Mouse (Mus musculus): ENCODE results near the gene Slc34a3. TPM values are rescaled to one million over a fixed set of nuclear protein-coding genes. Genes with fewer than 3 reads are reported as not detected.
"Not testable (repeated sequence)": the region's sequence is repeated elsewhere in the genome, so short reads cannot be mapped to it uniquely, and the experiment has no call there.

Slc34a3 gene
- total and polyA plus RNA-seq, 3 experiments, result not detected

- H3K27me3 ChIP-seq (replicated peaks); dilution Hi-C loops (cut with MboI; ENCODE audit: extremely low pct_ligation_motif_present, extremely low pct_unique_long_range_greater_than_20kb, low sequenced_read_pairs); H3K9me3 ChIP-seq (replicated peaks; ENCODE audit: low read length); H3K4me3 ChIP-seq (replicated peaks in 1 of 3; ENCODE audit: low read depth in 2 of 3, low read length in 2 of 3, poor library complexity in 1 of 3); in situ Hi-C loops (cut with MboI; ENCODE audit: low pct_ligation_motif_present, low pct_unique_long_range_greater_than_20kb, low sequenced_read_pairs); H3K27ac ChIP-seq (ENCODE audit: insufficient read depth, low read depth); DNase-seq (ENCODE audit: extremely low read depth): not testable (repeated sequence)
- Histone ChIP-seq H3K36me3 (replicated peaks in 1 of 2; ENCODE audit: control insufficient read depth in 1 of 2, insufficient read depth in 1 of 2, low read length in 1 of 2) (peaks cover 13 to 18% of the 10 kb centered on the region in 2 experiments), H3K4me2 (ENCODE audit: insufficient read depth, low read depth, poor library complexity, severe bottlenecking) (peak overlapping the region; percentile 58; the same call in 1 of the 2 replicates), H3K4me1 (ENCODE audit: control insufficient read depth in 1 of 2, insufficient read depth in 2 of 2) (peaks cover 0 to 22% of the 10 kb centered on the region in 2 experiments; a peak in 2 of 4 replicates), H3K79me2 (replicated peaks; ENCODE audit: control insufficient read depth, extremely low read depth, insufficient read depth, poor library complexity, severe bottlenecking) (peaks cover 14% of the 10 kb centered on the region), H3K9ac (ENCODE audit: insufficient read depth, low read depth) (0 out of 2 replicates have a peak overlapping the region, but pooled peaks have one; percentile 15)
- TF ChIP-seq TBP (conservative IDR thresholded peaks at IDR 0.05; ENCODE audit: low read depth, low read length), result peak; percentile 90
These were observed 23.1 kb upstream of the Slc34a3 start for GRCm38 (mm10) chr2:25257250-25257649.

GRCm38 (mm10) chr2:25256443-25257109, 22.4 kb upstream of the Slc34a3 start:
- peaks cover 20 to 25% of the 10 kb centered on the region in 2 experiments for H3K36me3 ChIP-seq (replicated peaks in 1 of 2; ENCODE audit: control insufficient read depth in 1 of 2, insufficient read depth in 1 of 2, low read length in 1 of 2)
- dilution Hi-C loops (cut with MboI; ENCODE audit: extremely low pct_ligation_motif_present, extremely low pct_unique_long_range_greater_than_20kb, low sequenced_read_pairs); H3K27me3 ChIP-seq (replicated peaks); in situ Hi-C loops (cut with MboI; ENCODE audit: low pct_ligation_motif_present, low pct_unique_long_range_greater_than_20kb, low sequenced_read_pairs); H3K9me3 ChIP-seq (replicated peaks; ENCODE audit: low read length); H3K27ac ChIP-seq (ENCODE audit: insufficient read depth, low read depth): not testable (repeated sequence)
- DNase-seq (ENCODE audit: extremely low read depth), result peak; percentile 91
- peak overlapping the region; percentile 85 to 97 (median 87) for H3K4me3 ChIP-seq (replicated peaks in 1 of 3; ENCODE audit: low read depth in 2 of 3, low read length in 2 of 3, poor library complexity in 1 of 3)
- H3K79me2 ChIP-seq (replicated peaks; ENCODE audit: control insufficient read depth, extremely low read depth, insufficient read depth, poor library complexity, severe bottlenecking), result peaks cover 14% of the 10 kb centered on the region
- H3K4me1 ChIP-seq (ENCODE audit: control insufficient read depth in 1 of 2, insufficient read depth in 2 of 2), result peaks cover 0 to 17% of the 10 kb centered on the region in 2 experiments; a peak in 2 of 4 replicates
- TF ChIP-seq SMC3 (IDR thresholded peaks at IDR 0.05; ENCODE audit: low read depth, low read length) (peak; percentile 59), ELF1 (IDR thresholded peaks at IDR 0.05; ENCODE audit: low read depth, low read length) (peak; percentile 20; the same call in 1 of the 2 replicates), TBP (conservative IDR thresholded peaks at IDR 0.05; ENCODE audit: low read depth, low read length) (peak; percentile 93), HCFC1 (IDR thresholded peaks at IDR 0.05; ENCODE audit: low read depth, low read length) (peak; percentile 45; the same call in 1 of the 2 replicates), CTCF (conservative IDR thresholded peaks at IDR 0.05 in 1 of 2, IDR thresholded peaks at IDR 0.05 in 1 of 2; ENCODE audit: low read depth in 2 of 2, low read length in 2 of 2) (peak; percentile 10 to 68; a peak in 3 of 4 replicates), MAZ (IDR thresholded peaks at IDR 0.05; ENCODE audit: low read depth, low read length) (peak; percentile 58; the same call in 1 of the 2 replicates), ZNF384 (IDR thresholded peaks at IDR 0.05; ENCODE audit: low read depth, low read length) (peak; percentile 71), TCF12 (IDR thresholded peaks at IDR 0.05; ENCODE audit: low read depth, low read length) (0 out of 2 replicates have a peak, but pooled peaks have one; percentile 23), RAD21 (IDR thresholded peaks at IDR 0.05; ENCODE audit: low read depth, low read length) (peak; percentile 62), SIN3A (IDR thresholded peaks at IDR 0.05; ENCODE audit: low read length) (peak; percentile 53; the same call in 1 of the 2 replicates)
- peak overlapping the region; percentile 83 for H3K9ac ChIP-seq (ENCODE audit: insufficient read depth, low read depth)
- peak overlapping the region; percentile 96 for H3K4me2 ChIP-seq (ENCODE audit: insufficient read depth, low read depth, poor library complexity, severe bottlenecking)

GRCm38 (mm10) chr2:25255284-25255779, 21.2 kb upstream of the Slc34a3 start, which contains the start of gene Tmem203:
Gene Tmem203, plus strand, starts transcription at chr2:25255439.
- Histone ChIP-seq H3K4me1 (ENCODE audit: control insufficient read depth in 1 of 2, insufficient read depth in 2 of 2) (peaks cover 0 to 17% of the 10 kb centered on the region in 2 experiments; a peak in 2 of 4 replicates), H3K27me3 (replicated peaks) (no peaks in the 10 kb centered on the region), H3K9me3 (replicated peaks; ENCODE audit: low read length) (no peaks in the 10 kb centered on the region), H3K27ac (ENCODE audit: insufficient read depth, low read depth) (peak within 1 kb of the TSS; percentile 66), H3K79me2 (replicated peaks; ENCODE audit: control insufficient read depth, extremely low read depth, insufficient read depth, poor library complexity, severe bottlenecking) (peaks cover 14% of the 10 kb centered on the region), H3K36me3 (replicated peaks in 1 of 2; ENCODE audit: control insufficient read depth in 1 of 2, insufficient read depth in 1 of 2, low read length in 1 of 2) (peaks cover 31 to 38% of the 10 kb centered on the region in 2 experiments), H3K9ac (ENCODE audit: insufficient read depth, low read depth) (peak within 1 kb of the TSS; percentile 83), H3K4me3 (replicated peaks in 1 of 3; ENCODE audit: low read depth in 2 of 3, low read length in 2 of 3, poor library complexity in 1 of 3) (peak within 1 kb of the TSS; percentile 85 to 97 (median 87)), H3K4me2 (ENCODE audit: insufficient read depth, low read depth, poor library complexity, severe bottlenecking) (peak within 1 kb of the TSS; percentile 96)
- peak; percentile 94 for DNase-seq (ENCODE audit: extremely low read depth)
- in situ Hi-C loops (cut with MboI; ENCODE audit: low pct_ligation_motif_present, low pct_unique_long_range_greater_than_20kb, low sequenced_read_pairs), result no loop called here
- dilution Hi-C loops (cut with MboI; ENCODE audit: extremely low pct_ligation_motif_present, extremely low pct_unique_long_range_greater_than_20kb, low sequenced_read_pairs), result no loop called here
- no peak for TF ChIP-seq EP300 (IDR thresholded peaks at IDR 0.05; ENCODE audit: low read length)
- peak; percentile 85 for TF ChIP-seq POLR2A (IDR thresholded peaks at IDR 0.05; ENCODE audit: low read depth, low read length)
- TF ChIP-seq ZMIZ1 (IDR thresholded peaks at IDR 0.05; ENCODE audit: low read depth, low read length), result peak; percentile 65
- peak; percentile 96 for TF ChIP-seq CHD2 (IDR thresholded peaks at IDR 0.05; ENCODE audit: low read length)
- no peak for TF ChIP-seq JUN (IDR thresholded peaks at IDR 0.05; ENCODE audit: insufficient read depth, low read depth, low read length)
- TF ChIP-seq ZC3H11A (IDR thresholded peaks at IDR 0.05; ENCODE audit: low read depth, low read length), result no peak
- 0 out of 2 replicates have a peak, but pooled peaks have one; percentile 47 for TF ChIP-seq TBP (conservative IDR thresholded peaks at IDR 0.05; ENCODE audit: low read depth, low read length)
- no peak for TF ChIP-seq USF1 (IDR thresholded peaks at IDR 0.05; ENCODE audit: low read depth, low read length)
- peak; percentile 61; the same call in 1 of the 2 replicates for TF ChIP-seq POLR2AphosphoS2 (IDR thresholded peaks at IDR 0.05; ENCODE audit: low read depth, low read length)
- TF ChIP-seq CTCF (conservative IDR thresholded peaks at IDR 0.05 in 1 of 2, IDR thresholded peaks at IDR 0.05 in 1 of 2; ENCODE audit: low read depth in 2 of 2, low read length in 2 of 2), result no peak
- no peak for TF ChIP-seq E2F4 (IDR thresholded peaks at IDR 0.05; ENCODE audit: insufficient replicate concordance, low read depth, low read length)
- no peak for TF ChIP-seq MAFK (IDR thresholded peaks at IDR 0.05; ENCODE audit: insufficient replicate concordance, low read length)
- no peak for TF ChIP-seq ZNF384 (IDR thresholded peaks at IDR 0.05; ENCODE audit: low read depth, low read length)
- peak; percentile 94 for TF ChIP-seq MAX (IDR thresholded peaks at IDR 0.05; ENCODE audit: low read length)
- peak; percentile 99 for TF ChIP-seq ELF1 (IDR thresholded peaks at IDR 0.05; ENCODE audit: low read depth, low read length)
- TF ChIP-seq ZKSCAN1 (IDR thresholded peaks at IDR 0.05; ENCODE audit: borderline replicate concordance, low read depth, low read length), result no peak

All from CH12.LX (cell line).